Mouse (Mus musculus) kidney, postnatal 4 days (tissue): Measurements from ENCODE around the gene Slc22a17.
A peak's percentile ranks its signal among the peaks of the same experiment; 100 is the strongest.
"Not testable (repeated sequence)": the region's sequence is repeated elsewhere in the genome, so short reads cannot be mapped to it uniquely, and the experiment has no call there.

ENCODE experiments used
- DNase-seq, 2 experiments: peaks; one replicate each; pipeline ENCODE4 v3.0.0; 2021; ENCODE audit warnings: mixed read lengths in 2 of 2

Gene Slc22a17

DNA sequence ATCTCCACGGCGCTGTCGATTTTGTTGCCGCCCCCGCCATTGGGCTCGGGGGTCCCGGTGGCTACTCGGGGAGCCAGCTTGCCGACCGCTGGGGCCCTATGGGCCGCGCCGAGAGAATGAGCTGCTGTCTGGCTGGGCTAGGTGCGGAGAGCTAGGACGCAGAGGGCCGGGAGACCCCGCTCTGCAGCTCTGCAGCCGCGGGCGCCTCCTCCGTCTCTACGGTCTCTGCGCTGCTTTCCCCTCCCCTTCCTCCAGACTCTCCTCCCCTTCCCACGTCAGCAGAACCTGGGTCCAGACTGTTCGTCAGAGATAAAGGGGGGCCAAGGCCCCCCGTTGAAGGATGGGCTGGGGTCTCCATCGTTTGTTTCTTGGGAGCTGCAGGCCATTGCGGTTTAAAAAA is at the start of gene Slc22a17:
TSS of gene Slc22a17 (minus strand) at position 247 of the 400 bp plus-strand sequence.
- DNase-seq: peak; percentile 83 to 87

- no peak for DNase-seq
Measured at GRCm38 (mm10) chr14:54962714-54963113, 49.8 kb upstream of the Slc22a17 start.

DNA sequence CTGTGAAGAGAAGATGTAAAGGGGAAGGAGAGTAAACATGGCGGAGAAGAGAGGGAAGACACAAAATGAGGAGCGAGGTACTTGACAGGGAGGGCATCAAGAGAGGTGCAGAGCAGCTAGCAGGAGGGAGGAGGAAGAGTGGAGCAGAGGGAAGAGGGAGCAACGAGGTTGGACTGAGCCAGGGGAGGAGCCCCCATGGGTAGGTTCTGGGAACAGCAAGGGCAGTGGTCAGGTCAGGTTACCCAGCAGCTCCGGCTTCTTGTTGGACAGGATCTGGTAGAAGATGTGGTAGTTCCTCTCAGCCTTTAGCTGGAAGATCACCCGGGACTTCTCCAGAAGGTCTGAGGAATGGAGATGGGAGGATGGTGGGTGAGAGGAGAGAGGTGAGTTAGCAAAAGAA is 48.6 kb upstream of the Slc22a17 start:
- no peak for DNase-seq

GRCm38 (mm10) chr14:54960769-54961168 is 47.8 kb upstream of the Slc22a17 start:
- DNase-seq: no peak

GRCm38 (mm10) chr14:54959853-54960613 is 47.1 kb upstream of the Slc22a17 start:
- DNase-seq: not testable (repeated sequence)

GRCm38 (mm10) chr14:54959197-54959596 is 46.3 kb upstream of the Slc22a17 start:
- DNase-seq: no peak

DNA sequence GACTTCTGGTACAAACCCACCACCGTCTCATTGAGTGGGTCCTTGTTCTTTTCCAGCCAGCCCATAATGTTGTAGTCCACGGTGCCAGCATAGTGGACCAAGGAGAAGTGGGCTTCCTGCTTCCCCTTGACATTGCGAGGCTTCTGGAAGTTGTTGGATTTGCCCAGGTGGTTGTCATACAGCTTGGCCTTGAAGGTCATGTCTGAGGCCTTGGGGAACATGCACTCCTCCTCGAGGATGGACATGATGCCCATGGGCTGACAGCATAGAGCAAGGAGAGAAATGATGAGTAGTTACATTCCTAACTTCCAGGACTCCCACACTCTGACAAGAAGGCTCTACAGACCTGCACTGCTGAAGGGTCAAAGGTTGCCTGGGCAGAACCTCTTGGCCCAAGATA is 45.6 kb upstream of the Slc22a17 start:
- DNase-seq: no peak

DNA sequence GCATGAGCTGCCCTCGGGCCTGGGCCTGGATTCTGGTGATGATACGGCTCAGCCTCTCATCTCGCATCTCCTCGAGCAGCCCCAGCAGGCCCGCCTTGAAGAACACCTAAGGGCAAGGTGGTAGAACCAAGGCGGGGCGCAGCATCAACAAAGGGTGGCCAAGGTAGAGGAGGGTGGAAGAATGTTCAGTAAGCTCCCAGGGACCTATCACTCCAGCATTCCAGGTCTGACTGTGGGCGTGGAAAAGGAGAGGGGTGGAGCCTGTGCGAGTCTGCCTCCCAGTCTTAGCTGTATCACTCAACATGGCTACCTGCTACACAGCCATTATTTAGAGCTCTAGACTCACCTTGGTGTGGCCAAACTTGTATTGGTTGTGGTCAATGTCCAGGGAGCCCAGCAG is 43.6 kb upstream of the Slc22a17 start:
- no peak for DNase-seq

GRCm38 (mm10) chr14:54955481-54955880 is 42.5 kb upstream of the Slc22a17 start:
- no peak for DNase-seq

DNA sequence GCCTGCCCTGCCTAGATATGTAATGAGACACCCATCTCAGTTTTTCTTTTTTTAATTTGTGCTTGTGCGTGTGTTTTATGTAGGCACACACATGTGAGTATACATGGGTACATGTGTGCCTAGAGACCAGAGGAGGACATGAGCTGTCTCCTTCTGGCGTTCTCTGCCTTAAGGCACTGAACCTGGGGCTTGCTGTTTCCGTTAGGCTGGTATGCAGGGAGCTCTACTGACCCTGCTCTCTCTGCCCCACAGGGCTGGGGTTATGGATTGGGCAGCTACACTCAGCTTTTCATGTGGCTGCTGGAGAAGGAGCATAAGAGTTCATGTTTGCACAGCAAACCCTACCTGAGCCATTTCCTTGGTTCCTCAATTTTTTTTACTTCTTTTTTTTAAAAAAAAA is 41.5 kb upstream of the Slc22a17 start:
- DNase-seq: no peak

- DNase-seq: no peak
Measured at GRCm38 (mm10) chr14:54953664-54954206, 40.8 kb upstream of the Slc22a17 start.

- DNase-seq: no peak
Measured at GRCm38 (mm10) chr14:54951587-54951986, 38.7 kb upstream of the Slc22a17 start.

DNA sequence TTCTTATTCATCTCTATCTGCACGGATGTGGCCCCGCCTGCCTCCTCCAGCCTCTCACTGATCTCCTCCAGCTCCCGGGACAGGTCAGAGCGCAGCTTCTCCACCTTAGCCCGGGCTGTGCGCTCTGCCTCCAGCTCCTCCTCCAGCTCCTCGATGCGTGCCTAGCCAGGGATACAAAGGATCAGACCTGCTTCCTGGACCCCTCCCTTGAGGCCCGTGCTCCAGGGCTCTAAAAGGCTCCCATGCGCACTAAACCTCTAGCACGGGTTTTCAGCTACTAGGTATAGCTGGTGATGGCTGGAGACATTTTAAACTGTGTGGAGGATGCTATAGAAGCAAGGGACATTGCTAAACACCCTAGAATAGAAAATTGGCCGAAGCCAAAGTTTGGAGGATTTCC is 37.6 kb upstream of the Slc22a17 start:
- DNase-seq: no peak

DNA sequence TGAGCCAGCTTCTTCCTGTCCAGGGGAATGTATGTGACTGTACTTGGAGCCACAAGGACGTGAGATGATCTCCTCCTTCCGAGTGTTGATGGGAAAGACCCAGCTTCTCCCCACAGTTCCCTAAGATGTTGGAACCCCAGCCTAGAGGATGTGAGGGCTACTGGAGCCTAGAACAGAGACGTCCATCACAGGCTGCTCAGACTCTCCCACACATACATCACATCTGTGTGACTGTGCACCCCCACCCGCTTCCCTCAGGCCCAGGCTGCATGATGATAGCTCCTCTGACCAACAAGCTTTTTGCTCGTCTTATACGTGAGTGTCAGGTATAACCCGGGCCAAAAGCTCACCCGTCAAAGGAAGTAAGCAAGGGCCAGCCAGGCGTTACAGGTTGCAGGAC is 35.8 kb upstream of the Slc22a17 start:
- no peak for DNase-seq

- DNase-seq: not testable (repeated sequence)
Measured at GRCm38 (mm10) chr14:54947008-54947407, 34.1 kb upstream of the Slc22a17 start.

DNA sequence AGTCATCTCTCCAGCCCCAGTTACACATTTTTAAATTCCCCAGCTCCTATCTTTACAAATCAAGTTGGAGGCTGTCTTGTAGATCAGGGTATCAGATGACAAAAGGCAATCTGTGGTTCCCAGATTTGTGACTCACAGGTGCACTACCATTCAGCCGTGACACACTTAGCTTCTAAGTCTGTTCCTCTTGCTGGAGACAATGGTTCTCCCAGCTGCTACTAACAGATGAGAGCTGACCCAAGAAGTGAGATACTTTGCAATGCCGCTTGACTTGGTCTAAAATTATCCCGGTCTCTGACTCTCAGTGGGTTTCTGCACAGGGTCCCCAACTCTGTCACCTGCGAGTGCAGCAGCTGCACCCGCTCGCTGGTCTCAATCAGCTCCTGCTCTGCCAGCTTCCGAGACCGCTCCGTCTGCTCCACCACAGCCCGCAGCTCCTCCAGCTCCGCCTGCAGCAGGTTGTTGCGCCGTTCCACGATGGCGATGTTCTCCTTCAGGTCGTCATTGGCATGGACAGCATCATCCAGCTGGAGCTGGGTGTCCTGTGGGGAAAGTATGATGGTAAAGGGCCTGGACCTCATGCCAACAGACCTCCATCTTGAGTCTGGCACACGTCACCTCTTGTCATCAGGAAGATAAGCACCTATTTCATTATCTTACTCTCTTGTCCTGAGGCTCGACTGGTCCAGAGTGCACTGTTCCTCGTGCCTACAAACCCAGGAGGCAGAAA is 33.2 kb upstream of the Slc22a17 start:
- no peak for DNase-seq

DNA sequence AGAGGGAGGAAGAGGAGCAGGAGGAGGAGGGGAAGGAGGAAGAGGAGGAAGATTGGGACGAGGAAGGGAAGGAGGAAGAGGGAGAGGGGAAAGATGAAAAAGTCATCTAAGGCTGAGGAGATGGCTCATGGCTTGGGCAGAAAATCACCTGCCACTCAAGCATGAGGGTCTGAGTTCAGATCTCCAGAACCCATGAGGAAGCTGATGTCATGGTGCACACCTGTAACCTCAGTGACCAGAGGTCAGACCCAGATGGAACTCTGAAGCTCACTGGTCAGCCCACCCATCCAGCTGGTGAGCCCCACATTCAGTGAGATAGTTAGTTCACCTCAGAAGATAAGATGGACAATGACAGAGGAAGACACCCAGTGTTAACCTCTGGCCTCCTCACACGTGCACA is 32.0 kb upstream of the Slc22a17 start:
- DNase-seq: no peak

DNA sequence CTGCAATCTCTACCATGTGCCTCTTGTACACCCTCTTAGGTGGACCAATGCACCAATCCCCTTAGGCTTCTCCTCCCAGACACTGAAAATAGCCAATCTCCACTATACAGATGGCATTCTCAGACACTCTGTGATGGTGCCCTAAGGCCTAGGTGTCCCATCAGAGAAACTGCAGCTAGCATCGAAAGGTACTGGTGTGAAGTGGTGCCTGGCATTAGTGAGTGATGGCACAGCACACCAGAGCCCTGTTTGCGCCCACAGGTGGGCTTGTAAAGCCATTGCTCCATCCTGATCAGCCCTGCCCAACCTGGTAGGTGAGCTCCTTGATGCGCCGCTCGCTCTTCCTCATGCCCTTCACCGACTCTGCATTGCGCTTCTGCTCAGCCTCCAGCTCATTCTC is 31.0 kb upstream of the Slc22a17 start:
- DNase-seq: no peak

- no peak for DNase-seq
Measured at GRCm38 (mm10) chr14:54942479-54942878, 29.5 kb upstream of the Slc22a17 start.

GRCm38 (mm10) chr14:54941024-54941978 is 28.4 kb upstream of the Slc22a17 start:
- no peak for DNase-seq

- no peak for DNase-seq
Measured at GRCm38 (mm10) chr14:54940176-54940530, 27.2 kb upstream of the Slc22a17 start.

- peak; percentile 76 to 84 for DNase-seq
Measured at GRCm38 (mm10) chr14:54939434-54940175, 26.7 kb upstream of the Slc22a17 start.
